Comparison of ENCODE assay signal across 8 mouse cellular contexts in genomic region chr9:47307752-47308500, GRCm38 (mm10).
DNase-seq lines count a peak whose midpoint lies in the region; ATAC-seq lines count a peak whose summit lies in the region.

No protein-coding gene starts in this region.

- peaks cover 12% of the 10 kb centered on the region for H3K4me1 ChIP-seq in heart, embryonic 16.5 days (ENCODE audit: control insufficient read depth, insufficient read depth, low read length)

- peaks cover 3% of the 10 kb centered on the region; the same call in 1 of the 2 replicates for H3K9me3 ChIP-seq in heart, embryonic 16.5 days (replicated peaks; ENCODE audit: control insufficient read depth, low read length)

- peak overlapping the region; percentile 9 for H3K27ac ChIP-seq in heart, embryonic 16.5 days (ENCODE audit: low read length)

- no peak overlapping the region for H3K4me3 ChIP-seq in heart, embryonic 16.5 days (ENCODE audit: low read length)

- no peaks in the 10 kb centered on the region for H3K36me3 ChIP-seq in heart, embryonic 16.5 days (ENCODE audit: control insufficient read depth, insufficient read depth)

- H3K9ac ChIP-seq in heart, embryonic 16.5 days (ENCODE audit: low read length): no peak overlapping the region

- DNase-seq in left cerebral cortex, postnatal 4 days: peak; percentile 93
- no peak for DNase-seq in left cerebral cortex, postnatal 25 days (ENCODE audit: low spot score in 2 of 2)
- DNase-seq in adrenal gland, adult 2 months: peak; percentile 58
- peak; percentile 62 for DNase-seq in cerebellum, adult 8-10 months
- peak; percentile 58 to 70 for DNase-seq in spleen, postnatal 4 days (ENCODE audit: low spot score in 2 of 2)
- no peak for DNase-seq in right cerebral cortex, adult 18-20 months

- intact Hi-C loops in left cerebral cortex, postnatal 4 days (cut with DNase I): no loop called here
- intact Hi-C loops in left cerebral cortex, postnatal 25 days (cut with DNase I): no loop called here

- H3K27me3 ChIP-seq in heart, embryonic 16.5 days (ENCODE audit: control insufficient read depth, insufficient read depth, low read length): no peaks in the 10 kb centered on the region

- WGBS in heart, embryonic 16.5 days: 46% methylated on average over 17 of the region's 17 CpGs

- ATAC-seq in heart, embryonic 16.5 days (replicated peaks; ENCODE audit: extremely low read depth, insufficient read depth, low FRiP score): peak; percentile 86
- ATAC-seq in inflammation-experienced regulatory T-cells, adult 6 months: no peak

- peak overlapping the region; percentile 16; the same call in 1 of the 2 replicates for H3K4me2 ChIP-seq in heart, embryonic 16.5 days (ENCODE audit: low read depth, low read length)

Comparison
In these comparisons a context has a peak if more than half of its experiments do, and no peak if none do; other contexts are left out.
1. DNase-seq: peak in left cerebral cortex, postnatal 4 days (single experiment), adrenal gland, adult 2 months (single experiment), cerebellum, adult 8-10 months (single experiment) and spleen, postnatal 4 days (2 of 2); none in left cerebral cortex, postnatal 25 days (0 of 2) and right cerebral cortex, adult 18-20 months (single experiment).